Mouse (Mus musculus): ENCODE results near the gene Olfr890.
"Not testable (repeated sequence)": the region's sequence is repeated elsewhere in the genome, so short reads cannot be mapped to it uniquely, and the experiment has no call there.

The Olfr890 gene

DNA sequence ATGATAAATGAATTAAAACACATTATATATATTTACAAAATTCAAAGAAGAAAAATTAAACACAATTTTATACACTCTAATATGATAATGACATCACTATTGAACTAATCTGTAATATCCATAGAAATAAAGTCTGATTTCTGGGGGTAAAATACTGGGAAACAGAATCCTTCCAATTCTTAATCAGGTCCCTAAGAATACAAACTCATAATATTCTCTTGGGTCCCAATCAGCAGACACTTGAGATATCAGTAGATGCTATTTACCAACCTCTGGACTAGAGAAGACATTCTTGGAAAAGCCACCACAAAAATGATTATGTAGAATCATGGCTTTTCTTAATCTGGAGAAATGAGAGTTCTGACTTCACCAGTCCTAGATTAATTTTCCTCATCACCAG, at the start of gene Olfr890:
Gene Olfr890 (plus strand): TSS at position 301 of the 400 bp plus-strand sequence.
- no peak for DNase-seq (ENCODE audit: low spot score)

DNA sequence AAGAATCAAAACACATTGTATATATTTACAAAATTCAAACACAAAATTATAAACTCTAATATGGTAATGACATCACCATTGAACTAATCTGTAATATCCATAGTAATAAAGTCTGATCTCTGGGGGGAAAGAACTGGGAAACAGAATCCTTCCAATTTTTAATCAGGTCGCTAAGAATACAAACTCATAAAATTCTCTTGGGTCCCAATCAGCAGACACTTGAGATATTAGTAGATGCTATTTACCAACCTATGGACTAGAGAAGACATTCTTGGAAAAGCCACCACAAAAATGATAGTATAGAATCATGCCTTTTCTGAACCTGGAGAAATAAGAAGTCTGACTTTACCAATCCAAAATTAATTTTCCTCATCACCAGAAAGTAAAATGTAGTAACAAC, 34.5 kb upstream of the Olfr890 start, which contains the start of gene Olfr888:
Gene Olfr888 (plus strand): TSS at position 301 of the 400 bp plus-strand sequence.
- no peak for DNase-seq (ENCODE audit: low spot score)

DNA sequence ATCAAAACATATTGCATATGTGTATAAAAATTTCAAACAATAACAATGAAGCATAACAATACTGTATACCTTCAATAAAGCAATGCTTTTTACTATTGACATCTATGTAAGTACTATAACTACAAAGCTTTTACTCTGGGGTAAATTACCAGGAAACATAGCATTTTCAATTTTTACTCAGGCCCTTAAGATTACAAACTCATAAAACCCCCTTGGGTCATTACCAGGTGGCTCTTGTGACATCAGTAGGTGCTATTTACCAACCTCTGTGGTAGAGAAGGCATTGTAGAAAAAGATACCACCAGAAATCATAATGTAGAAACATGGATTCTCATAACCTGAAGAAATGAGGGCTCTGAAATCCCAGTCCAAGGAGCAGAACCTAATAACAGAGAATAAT, 27.4 kb upstream of the Olfr890 start, which contains the start of gene Olfr889:
Gene Olfr889 (plus strand): TSS at position 301 of the 400 bp plus-strand sequence.
- DNase-seq (ENCODE audit: low spot score) = no peak

DNA sequence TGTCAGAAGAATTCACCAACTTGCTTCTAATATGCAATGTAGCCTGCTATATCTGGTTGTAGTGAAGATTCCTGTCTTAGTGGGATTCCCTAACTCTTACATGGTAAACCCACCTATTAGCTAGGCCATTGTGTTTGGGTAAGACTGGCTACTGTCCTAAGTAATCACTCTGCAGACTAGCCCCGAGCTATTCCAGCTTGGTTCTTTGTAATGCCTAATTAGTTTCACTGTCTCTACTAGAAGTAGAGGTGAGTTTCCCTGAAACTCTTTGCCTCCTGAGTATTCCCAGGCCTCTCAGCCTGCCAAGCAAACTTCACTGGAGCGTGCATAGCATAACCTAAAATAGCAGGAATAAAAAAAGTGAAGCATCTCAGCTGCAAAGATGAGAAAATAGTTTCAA, 26.0 kb downstream of the Olfr890 start:
- not testable (repeated sequence) for DNase-seq (ENCODE audit: low spot score)

DNA sequence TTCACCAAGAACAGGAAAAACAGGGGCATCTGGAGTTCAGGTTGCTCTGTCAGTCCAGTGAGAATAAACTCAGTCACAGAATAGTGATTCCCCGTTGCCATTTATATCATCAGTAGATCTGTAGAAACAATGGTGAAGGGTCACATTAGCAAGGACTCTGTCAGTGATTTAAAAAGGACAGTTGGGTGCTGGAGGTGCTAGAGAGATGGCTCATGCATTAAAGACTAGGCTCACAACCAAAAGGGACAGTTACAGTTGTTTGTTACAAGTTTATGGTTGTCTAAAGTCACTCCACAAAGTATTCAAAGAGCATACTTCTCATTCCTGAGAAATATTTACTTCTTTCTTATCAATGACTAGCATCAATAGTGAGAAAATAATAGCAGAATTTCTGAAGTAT, 38.4 kb downstream of the Olfr890 start, which contains the start of gene Olfr891:
Gene Olfr891 (minus strand): TSS at position 101 of the 400 bp plus-strand sequence.
- no peak for DNase-seq (ENCODE audit: low spot score)
